Mouse (Mus musculus) hindbrain, embryonic 15.5 days (tissue): ENCODE measurements around the gene Ankrd33b. TPM values are rescaled to one million over a fixed set of nuclear protein-coding genes. Genes with fewer than 3 reads are reported as not detected.

Source experiments
- ATAC-seq: fragments of 200-750 bp; cut with Nextera tagmentation; 2 replicates; pipeline ENCODE4 v1.8.0; 2017; ENCODE audit warnings: low read depth, moderate number of reproducible peaks, moderate TSS enrichment; ENCODE audit not compliant: low FRiP score
- H3K27ac ChIP-seq: fragments of 300-500 bp; sonication (generic); replicated peaks from 2 replicates; pipeline ENCODE4 v1.5.1; 2015; ENCODE audit warnings: mild to moderate bottlenecking, inconsistent platforms
- H3K27me3 ChIP-seq: fragments of 300-500 bp; sonication (generic); 2 replicates; pipeline ENCODE4 v1.6.1; 2015; ENCODE audit warnings: control low read depth, inconsistent platforms
- H3K36me3 ChIP-seq: fragments of 300-500 bp; sonication (generic); 2 replicates; pipeline ENCODE4 v1.6.1; 2015; ENCODE audit warnings: control low read depth, inconsistent platforms
- H3K4me1 ChIP-seq: fragments of 300-500 bp; sonication (generic); replicated peaks from 2 replicates; pipeline ENCODE4 v1.6.1; 2015; ENCODE audit warnings: control low read depth, inconsistent platforms
- H3K4me2 ChIP-seq: fragments of 300-500 bp; sonication (generic); 2 replicates; pipeline ENCODE4 v1.6.1; 2015; ENCODE audit warnings: moderate library complexity, mild to moderate bottlenecking, inconsistent platforms
- H3K4me3 ChIP-seq: fragments of 300-500 bp; sonication (generic); 2 replicates; pipeline ENCODE4 v1.5.1; 2015; ENCODE audit warnings: mild to moderate bottlenecking, inconsistent platforms
- H3K9ac ChIP-seq: fragments of 300-500 bp; sonication (generic); 2 replicates; pipeline ENCODE4 v1.6.1; 2015; ENCODE audit warnings: inconsistent platforms
- H3K9me3 ChIP-seq: fragments of 300-500 bp; sonication (generic); 2 replicates; pipeline ENCODE4 v1.6.1; 2016; ENCODE audit warnings: control low read depth, inconsistent platforms
- WGBS: fragments of 180-500 bp; shearing (Covaris S2); methylation state at CpG from one replicate; pipeline ENCODE4 v1.1.7; 2015; 5-methylcytosine and 5-hydroxymethylcytosine counted together
- polyA plus RNA-seq: library from polyadenylated mRNA; unstranded; fragments of >200 nt; fragmentation: Nextera tagmentation; extraction: Ambion mirVana; gene quantifications from 2 replicates; pipeline ENCODE4 v1.2.1, GENCODE M21; 2015

Gene Ankrd33b
- 1.0 and 1.5 TPM in 2 replicates for polyA plus RNA-seq

DNA sequence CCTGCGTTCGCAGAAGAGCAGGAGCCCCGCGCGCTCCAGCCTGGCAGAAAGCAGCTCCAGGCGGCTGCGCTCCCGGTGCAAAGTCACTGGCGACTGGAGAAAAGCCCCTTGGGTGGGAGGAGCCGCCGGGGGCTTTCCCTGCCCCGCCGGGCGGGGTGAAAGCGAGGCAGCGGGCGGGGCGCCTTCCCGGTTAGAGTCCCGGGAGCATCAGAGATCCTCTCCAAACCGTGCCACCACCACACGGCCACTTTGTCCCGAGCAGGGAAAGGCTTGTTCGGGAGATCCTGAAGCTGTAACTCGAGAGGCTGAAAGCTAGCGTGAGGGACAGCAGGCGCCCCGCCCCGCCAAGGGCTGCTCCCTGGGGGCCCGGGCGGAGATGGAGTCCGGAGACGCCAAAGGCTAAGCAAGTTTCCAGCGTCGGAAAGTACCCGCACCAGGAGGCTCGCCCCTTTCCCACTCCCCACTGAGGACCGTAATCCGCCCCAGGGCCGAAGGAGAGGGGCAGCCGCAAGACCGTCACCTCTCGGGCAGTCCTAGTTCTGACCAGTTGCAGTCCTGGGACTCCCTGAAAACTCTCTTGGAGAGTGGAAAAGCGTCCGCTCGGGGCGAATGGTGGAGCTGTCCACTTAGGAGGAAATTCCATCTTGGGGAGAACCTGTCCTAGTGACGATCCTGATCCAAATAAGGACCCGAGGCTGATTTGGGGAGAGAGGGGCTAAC lies at the start of gene Ankrd33b:
TSS of gene Ankrd33b (minus strand) at position 246 of the 720 bp plus-strand sequence.
- peaks cover 60% of the 10 kb centered on the region for H3K27me3 ChIP-seq
- under 1% methylated on average over 46 of the region's 49 CpGs for WGBS

DNA sequence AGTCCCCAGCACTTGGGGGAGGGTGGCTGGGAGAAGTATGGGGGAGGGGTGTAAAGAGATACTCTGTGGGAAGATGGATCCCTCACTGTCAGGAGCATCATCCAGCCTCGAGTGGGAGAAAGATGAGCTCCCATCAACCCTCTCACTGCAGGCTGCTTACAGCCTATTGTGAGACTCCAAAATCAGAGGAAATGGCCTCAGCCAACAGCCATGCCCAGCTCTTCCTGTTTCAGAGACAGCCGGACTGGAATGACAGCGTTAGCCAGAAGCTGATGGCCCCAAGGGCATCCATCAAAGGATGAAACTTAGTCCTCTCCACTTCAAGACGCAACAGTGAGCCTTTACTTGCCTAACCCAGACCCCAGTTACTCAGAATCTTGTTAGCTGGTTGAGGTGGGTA lies 47.7 kb upstream of the Ankrd33b start:
- H3K9me3 ChIP-seq: no peaks in the 10 kb centered on the region
- no peak overlapping the region for H3K9ac ChIP-seq
- H3K27me3 ChIP-seq: no peaks in the 10 kb centered on the region
- H3K27ac ChIP-seq: no peak overlapping the region
- no peak overlapping the region for H3K4me3 ChIP-seq
- H3K4me1 ChIP-seq: peaks cover 4% of the 10 kb centered on the region; the same call in 1 of the 2 replicates
- H3K36me3 ChIP-seq: no peaks in the 10 kb centered on the region
- no peak for ATAC-seq
- H3K4me2 ChIP-seq: no peak overlapping the region
- WGBS: 75% methylated on average over 4 of the region's 4 CpGs

More for the DNA sequence above, at the start of gene Ankrd33b:
- H3K4me3 ChIP-seq: peak within 1 kb of the TSS; percentile 53
- no peaks in the 10 kb centered on the region for H3K9me3 ChIP-seq
- H3K36me3 ChIP-seq: no peaks in the 10 kb centered on the region
- peak within 1 kb of the TSS; percentile 98 for H3K4me2 ChIP-seq
- 0 out of 2 replicates have a peak, but pooled peaks have one; percentile 35 for ATAC-seq
- peak within 1 kb of the TSS; percentile 48 for H3K9ac ChIP-seq
- H3K4me1 ChIP-seq: peaks cover 30% of the 10 kb centered on the region
- H3K27ac ChIP-seq: no peak within 1 kb of the TSS

DNA sequence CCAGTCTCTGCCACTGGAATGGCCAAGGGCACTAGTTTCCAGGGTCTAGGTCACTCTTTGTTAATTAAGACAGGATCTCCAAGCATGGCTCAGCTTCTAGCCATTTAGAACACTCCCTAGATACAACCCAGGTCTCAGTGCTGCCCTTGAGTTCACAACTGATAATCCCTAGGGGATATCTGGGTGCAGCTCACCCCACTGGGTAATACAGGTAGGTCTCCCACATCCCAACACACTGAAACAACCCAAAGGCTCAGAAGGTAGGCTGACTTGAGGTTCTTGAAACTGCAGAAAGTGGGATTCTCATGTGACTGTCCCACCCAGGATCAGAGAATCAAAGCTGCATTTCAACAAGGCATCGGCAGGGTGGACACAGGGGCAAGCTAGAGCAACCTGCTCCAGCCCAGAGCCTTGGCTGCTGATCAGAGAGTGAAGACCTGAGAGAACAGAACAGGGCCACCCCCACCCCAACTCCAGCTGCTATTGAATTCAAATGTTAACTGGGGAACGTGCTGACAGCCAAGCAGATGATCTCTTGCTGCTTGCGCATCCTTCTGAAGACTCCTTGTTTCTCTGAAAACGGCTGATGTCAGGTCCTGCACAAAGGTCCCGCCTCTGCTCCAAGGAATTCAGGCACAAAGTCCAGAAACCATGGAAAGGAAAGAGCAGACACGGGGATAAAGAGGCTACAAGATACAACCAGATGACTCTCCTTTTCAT lies 46.8 kb upstream of the Ankrd33b start:
- Histone ChIP-seq H3K4me3 (no peak overlapping the region), H3K4me1 (peaks cover 4% of the 10 kb centered on the region; the same call in 1 of the 2 replicates), H3K27me3 (no peaks in the 10 kb centered on the region), H3K9ac (no peak overlapping the region), H3K36me3 (no peaks in the 10 kb centered on the region), H3K9me3 (no peaks in the 10 kb centered on the region), H3K27ac (no peak overlapping the region), H3K4me2 (no peak overlapping the region)
- no peak for ATAC-seq
- 48% methylated on average over 6 of the region's 6 CpGs for WGBS

DNA sequence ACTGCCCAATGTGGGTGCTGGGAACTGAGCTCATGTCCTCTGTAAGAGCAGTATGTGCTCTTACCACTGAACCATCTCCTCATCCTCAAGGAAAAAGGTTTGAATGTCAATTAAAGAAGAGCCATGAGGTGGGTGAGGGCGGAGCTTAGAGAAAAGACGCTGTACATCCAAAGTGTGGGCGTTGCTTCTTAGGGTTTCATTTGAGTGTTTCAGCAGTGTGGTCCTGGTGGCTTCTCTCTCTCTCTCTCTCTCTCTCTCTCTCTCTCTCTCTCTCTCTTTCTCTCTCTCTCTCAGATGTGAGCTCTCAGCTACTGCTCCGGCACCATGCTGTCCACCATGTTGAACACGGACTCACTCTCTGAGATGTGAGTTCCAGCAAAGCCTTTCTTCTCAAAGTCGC lies 46.1 kb upstream of the Ankrd33b start:
- 85% methylated on average over 6 of the region's 6 CpGs for WGBS
- Histone ChIP-seq H3K9me3 (no peaks in the 10 kb centered on the region), H3K27me3 (no peaks in the 10 kb centered on the region), H3K36me3 (no peaks in the 10 kb centered on the region), H3K27ac (no peak overlapping the region), H3K4me3 (no peak overlapping the region), H3K4me2 (no peak overlapping the region), H3K4me1 (peaks cover 3% of the 10 kb centered on the region; the same call in 1 of the 2 replicates), H3K9ac (no peak overlapping the region)
- no peak for ATAC-seq

DNA sequence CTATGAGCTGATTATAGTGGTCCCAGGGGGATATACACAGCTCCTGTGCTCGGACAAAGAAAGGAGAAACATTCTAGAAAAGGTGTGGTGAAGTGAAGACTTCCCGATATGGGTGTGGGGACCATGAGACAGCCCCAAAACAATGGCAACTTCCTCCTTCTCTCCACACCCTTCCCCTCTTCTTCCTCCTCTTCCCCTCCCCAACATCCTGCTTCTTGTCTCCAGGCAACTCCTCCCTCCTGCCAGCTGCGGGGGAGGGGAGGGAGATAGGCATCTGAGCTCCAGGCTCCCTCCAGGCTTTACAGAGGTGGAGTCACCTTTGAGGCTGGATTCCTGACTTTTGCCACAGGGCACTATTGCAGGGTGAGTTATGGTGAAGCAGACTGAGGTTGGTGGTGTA lies 45.4 kb upstream of the Ankrd33b start:
- no peak overlapping the region for H3K4me2 ChIP-seq
- ATAC-seq: no peak
- no peak overlapping the region for H3K27ac ChIP-seq
- no peak overlapping the region for H3K9ac ChIP-seq
- no peaks in the 10 kb centered on the region for H3K4me1 ChIP-seq
- H3K27me3 ChIP-seq: no peaks in the 10 kb centered on the region
- H3K36me3 ChIP-seq: no peaks in the 10 kb centered on the region
- no peaks in the 10 kb centered on the region for H3K9me3 ChIP-seq
- 50% methylated on average over 3 of the region's 3 CpGs for WGBS
- H3K4me3 ChIP-seq: no peak overlapping the region

DNA sequence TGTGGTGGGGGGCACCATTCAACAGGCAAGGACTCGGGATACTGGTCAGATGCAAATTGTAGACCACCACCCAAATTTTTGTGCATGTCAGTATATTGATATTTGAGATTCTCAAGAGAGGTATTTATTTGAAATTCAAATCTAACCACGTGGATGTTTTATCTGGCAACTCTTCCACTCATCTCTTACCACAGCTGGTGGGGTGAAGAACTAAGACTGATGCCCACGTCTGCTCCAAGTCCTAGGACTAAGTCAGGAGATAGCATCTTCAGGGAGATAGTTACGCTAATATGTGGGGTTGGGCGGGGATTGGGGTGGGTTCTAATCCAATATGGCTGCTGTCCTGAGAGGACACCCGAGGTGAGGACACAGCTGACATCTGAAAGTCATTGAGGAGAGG lies 44.9 kb upstream of the Ankrd33b start:
- Histone ChIP-seq H3K4me3 (no peak overlapping the region), H3K27ac (no peak overlapping the region), H3K27me3 (no peaks in the 10 kb centered on the region), H3K36me3 (no peaks in the 10 kb centered on the region), H3K9me3 (no peaks in the 10 kb centered on the region), H3K4me2 (no peak overlapping the region), H3K4me1 (no peaks in the 10 kb centered on the region), H3K9ac (no peak overlapping the region)
- WGBS: 85% methylated on average over 6 of the region's 6 CpGs
- ATAC-seq: no peak

DNA sequence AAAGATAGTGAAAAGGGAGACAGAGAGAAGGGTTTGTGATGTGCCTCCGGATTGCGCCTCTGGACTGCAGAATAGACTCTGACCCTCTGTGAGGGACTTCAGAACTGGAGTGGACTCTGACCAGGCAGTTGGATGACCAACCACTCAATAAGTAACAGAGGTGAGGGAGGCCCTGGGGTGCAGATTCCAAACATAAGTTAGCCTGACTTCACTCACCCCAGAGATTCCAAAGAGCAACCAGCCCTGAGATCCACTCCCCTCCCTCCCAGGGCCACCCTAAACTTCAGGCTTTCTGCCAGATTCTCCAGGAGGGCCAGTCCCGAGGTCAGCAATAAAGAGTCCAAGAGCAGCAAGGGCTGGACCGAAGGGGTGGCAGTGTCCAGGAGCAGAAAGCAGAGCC lies 40.0 kb upstream of the Ankrd33b start:
- Histone ChIP-seq H3K9ac (no peak overlapping the region), H3K27ac (no peak overlapping the region), H3K36me3 (no peaks in the 10 kb centered on the region), H3K9me3 (no peaks in the 10 kb centered on the region), H3K27me3 (no peaks in the 10 kb centered on the region), H3K4me2 (no peak overlapping the region), H3K4me1 (peaks cover 7% of the 10 kb centered on the region), H3K4me3 (no peak overlapping the region)
- WGBS: 84% methylated on average over 4 of the region's 4 CpGs
- no peak for ATAC-seq

DNA sequence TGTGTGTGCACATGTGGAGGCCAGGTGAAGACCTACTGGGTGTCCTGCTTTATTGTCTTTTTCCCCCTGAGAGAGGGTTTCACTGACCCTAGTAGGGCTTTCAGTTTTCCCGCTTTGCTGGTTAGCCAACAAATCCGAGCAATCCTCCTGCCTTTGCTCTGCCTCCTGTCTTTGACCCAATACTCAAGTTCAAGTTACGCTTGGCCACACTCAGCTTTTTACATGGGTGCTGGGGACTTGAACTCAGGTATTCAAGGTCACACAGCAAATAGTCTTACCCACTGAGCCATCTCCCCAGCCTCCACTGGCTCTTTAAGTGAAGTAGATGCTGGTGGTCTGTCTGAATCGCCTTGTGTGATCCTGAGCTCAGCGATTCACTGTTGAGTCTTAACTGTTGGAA lies 39.4 kb upstream of the Ankrd33b start:
- H3K27ac ChIP-seq: no peak overlapping the region
- no peak overlapping the region for H3K4me2 ChIP-seq
- H3K36me3 ChIP-seq: no peaks in the 10 kb centered on the region
- 85% methylated on average over 5 of the region's 5 CpGs for WGBS
- no peak for ATAC-seq
- peaks cover 13% of the 10 kb centered on the region for H3K4me1 ChIP-seq
- no peaks in the 10 kb centered on the region for H3K9me3 ChIP-seq
- no peak overlapping the region for H3K9ac ChIP-seq
- no peak overlapping the region for H3K4me3 ChIP-seq
- H3K27me3 ChIP-seq: no peaks in the 10 kb centered on the region

DNA sequence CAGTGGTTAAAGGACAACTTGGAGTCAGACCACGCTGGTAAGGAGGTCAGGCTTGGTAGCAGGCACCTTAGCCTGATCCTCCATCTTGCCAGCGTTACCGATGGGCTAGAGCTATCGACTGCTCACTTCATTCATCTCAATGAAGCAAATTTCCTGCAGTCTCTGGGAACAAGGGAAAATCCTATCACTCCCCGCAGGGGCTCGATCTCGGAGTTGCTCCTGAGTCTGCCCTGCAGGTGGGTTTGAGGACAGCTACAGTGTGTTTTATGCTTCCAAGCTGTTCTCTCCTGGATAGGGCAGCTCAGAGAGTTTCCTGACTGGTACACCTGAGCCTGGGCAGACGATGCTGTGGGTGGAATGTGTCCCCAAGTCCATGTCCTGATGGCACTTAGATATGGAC lies 36.8 kb upstream of the Ankrd33b start:
- H3K27me3 ChIP-seq: no peaks in the 10 kb centered on the region
- no peak overlapping the region for H3K4me3 ChIP-seq
- WGBS: 85% methylated on average over 8 of the region's 8 CpGs
- H3K9ac ChIP-seq: no peak overlapping the region
- H3K36me3 ChIP-seq: no peaks in the 10 kb centered on the region
- H3K4me1 ChIP-seq: peaks cover 18% of the 10 kb centered on the region
- H3K9me3 ChIP-seq: no peaks in the 10 kb centered on the region
- no peak overlapping the region for H3K27ac ChIP-seq
- no peak for ATAC-seq
- no peak overlapping the region for H3K4me2 ChIP-seq

DNA sequence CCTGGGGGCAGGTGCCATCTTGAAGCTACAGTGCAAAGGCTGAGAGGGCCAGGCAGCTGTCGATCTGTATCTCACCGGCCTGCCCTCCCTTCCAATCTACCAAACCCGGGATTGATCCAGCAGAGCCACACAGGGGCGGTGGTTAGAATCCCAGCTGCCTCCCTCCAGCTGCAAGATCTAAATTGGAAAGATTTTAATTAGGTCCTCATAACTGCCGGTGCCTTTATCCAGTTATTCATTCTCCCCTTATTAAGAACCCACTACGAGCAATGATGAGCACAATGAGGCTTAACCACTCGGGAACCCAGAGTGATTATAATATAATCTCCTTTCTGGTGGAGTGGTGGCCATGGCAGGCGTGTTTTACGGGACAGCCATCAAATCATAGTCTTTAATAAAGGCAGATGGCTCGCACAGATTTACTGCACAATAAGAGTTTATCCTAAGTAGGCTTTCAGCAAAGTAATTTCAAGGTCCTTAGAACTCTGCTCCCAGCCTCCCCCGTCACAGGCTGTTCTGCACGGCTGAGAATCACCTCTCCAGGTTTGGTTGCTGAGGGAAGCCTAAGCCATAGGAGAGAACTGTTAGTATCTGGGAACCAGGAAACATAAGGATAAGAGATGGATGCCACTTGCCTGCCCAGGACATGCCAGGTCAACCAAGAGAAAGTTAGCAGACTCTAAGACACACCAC lies 34.8 kb upstream of the Ankrd33b start:
- 46% methylated on average over 12 of the region's 12 CpGs for WGBS
- H3K36me3 ChIP-seq: no peaks in the 10 kb centered on the region

DNA sequence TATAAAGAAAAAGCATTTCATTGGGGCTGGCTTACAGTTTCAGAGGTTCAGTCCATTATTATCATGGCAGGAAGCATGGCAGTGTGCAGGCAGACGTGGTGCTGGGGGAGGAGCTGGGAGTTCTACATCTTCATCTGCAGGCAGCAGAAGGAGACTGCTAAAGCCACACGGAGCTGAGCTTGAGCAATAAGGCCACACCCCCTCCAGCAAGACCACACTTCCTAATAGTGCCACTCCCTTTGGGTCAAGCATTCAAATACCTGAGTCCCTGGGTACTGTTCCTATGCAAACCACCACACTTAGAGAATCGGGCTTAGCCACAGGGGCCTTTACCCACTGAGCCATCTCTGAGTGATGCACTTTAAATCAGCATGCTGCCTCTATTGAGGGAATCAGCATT lies 33.4 kb upstream of the Ankrd33b start:
- no peak overlapping the region for H3K9ac ChIP-seq
- WGBS: 34% methylated on average over 3 of the region's 3 CpGs
- H3K27me3 ChIP-seq: no peaks in the 10 kb centered on the region
- no peak overlapping the region for H3K4me2 ChIP-seq
- no peak overlapping the region for H3K4me3 ChIP-seq
- no peak overlapping the region for H3K27ac ChIP-seq
- no peaks in the 10 kb centered on the region for H3K9me3 ChIP-seq
- ATAC-seq: no peak
- peaks cover 18% of the 10 kb centered on the region for H3K4me1 ChIP-seq
- no peaks in the 10 kb centered on the region for H3K36me3 ChIP-seq

More for the DNA sequence above, 34.8 kb upstream of the Ankrd33b start:
- no peaks in the 10 kb centered on the region for H3K9me3 ChIP-seq
- peaks cover 18% of the 10 kb centered on the region for H3K4me1 ChIP-seq
- H3K9ac ChIP-seq: no peak overlapping the region
- no peaks in the 10 kb centered on the region for H3K27me3 ChIP-seq
- peak; percentile 43; the same call in 1 of the 2 replicates for ATAC-seq
- no peak overlapping the region for H3K4me2 ChIP-seq
- H3K27ac ChIP-seq: no peak overlapping the region
- H3K4me3 ChIP-seq: no peak overlapping the region

DNA sequence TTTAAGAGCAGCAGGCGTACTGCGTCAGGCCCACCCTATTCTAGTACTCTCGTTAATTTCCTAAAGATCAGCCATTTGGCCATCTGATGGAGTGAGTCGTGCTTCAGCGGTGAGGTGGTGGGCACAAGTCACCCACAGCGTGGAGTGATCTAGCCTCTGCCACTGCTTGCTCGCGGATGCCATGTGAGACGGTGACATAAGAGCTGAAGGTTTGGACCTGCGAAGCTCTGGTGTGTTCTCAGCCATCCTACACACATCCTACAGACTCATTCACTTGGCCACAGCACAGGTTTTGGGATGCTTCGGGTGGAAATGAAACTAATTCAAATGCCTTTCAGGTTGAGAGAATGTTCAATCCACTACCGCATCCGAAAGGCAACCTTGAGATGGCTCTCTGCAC lies 31.2 kb upstream of the Ankrd33b start:
- peaks cover 18% of the 10 kb centered on the region for H3K4me1 ChIP-seq
- no peaks in the 10 kb centered on the region for H3K27me3 ChIP-seq
- no peak overlapping the region for H3K27ac ChIP-seq
- H3K9me3 ChIP-seq: no peaks in the 10 kb centered on the region
- no peak overlapping the region for H3K4me2 ChIP-seq
- no peaks in the 10 kb centered on the region for H3K36me3 ChIP-seq
- no peak overlapping the region for H3K4me3 ChIP-seq
- no peak for ATAC-seq
- H3K9ac ChIP-seq: no peak overlapping the region
- WGBS: 94% methylated on average over 13 of the region's 13 CpGs
